Mouse (Mus musculus): ENCODE data around the gene Mylk2.

The Mylk2 gene

DNA sequence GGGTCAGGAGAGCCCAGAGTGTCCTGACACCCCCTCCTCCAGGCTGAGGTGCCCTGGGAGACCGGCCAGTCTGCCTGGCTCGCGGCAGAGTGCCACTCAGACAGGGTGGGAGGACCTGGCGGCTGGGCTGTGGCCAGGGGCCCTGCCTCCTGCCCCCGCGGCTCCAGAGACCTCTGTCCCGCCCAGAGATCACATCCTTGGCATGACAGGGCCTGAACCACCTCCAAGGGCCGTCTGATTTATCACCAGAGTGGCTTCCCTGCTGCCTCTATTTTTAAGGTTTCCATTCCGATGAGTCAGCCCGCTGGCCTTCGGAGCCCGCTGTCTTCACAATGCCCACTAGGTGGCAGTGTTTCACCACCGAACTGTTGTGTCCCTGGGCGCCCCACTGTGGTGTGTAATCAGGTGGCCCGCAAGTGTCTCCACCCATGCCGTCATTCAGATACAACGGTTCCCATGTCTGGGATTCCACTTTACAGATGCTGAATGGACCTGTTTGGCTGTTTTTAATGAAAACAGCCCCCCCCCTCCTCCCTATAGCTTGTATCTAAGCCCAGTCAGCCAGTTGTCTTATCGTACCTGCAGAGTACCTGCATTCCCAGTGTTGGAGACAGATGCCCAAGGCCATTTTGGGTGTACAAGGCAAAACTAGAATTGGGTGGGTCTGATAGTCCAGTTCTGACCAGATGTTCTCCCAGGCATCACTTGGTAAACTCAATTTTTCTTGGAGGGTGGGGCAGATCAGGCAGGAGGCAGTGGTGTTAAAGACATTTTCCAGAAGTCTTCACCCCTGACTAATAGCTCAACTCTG is 3.4 kb downstream of the Mylk2 start:
- DNase-seq (ENCODE audit: low read depth, low spot score), result peak; percentile 92

GRCm38 (mm10) chr2:152915453-152915852 is 4.3 kb downstream of the Mylk2 start:
- no peak for DNase-seq (ENCODE audit: low read depth, low spot score)

DNA sequence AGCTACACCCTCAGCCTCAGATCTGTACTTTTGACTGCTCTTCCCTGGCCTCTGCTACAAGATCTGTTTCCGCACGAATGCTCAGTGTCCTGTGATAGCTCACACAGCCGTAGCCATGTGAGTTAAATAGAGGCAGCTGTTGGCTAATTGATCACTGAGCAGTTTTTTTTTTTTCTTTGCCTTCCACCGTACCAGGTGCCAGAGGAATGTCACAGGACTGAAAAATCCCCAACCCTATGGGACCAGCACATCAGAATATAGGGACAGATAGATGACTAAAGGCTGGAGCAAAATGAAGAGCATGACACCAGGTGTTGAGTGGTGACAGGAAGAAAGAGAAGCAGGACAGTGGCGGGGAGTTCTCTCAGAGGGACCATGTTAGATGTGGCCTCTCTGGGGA is 5.0 kb downstream of the Mylk2 start:
- no peak for DNase-seq (ENCODE audit: low read depth, low spot score)

GRCm38 (mm10) chr2:152917671-152918070 is 6.5 kb downstream of the Mylk2 start:
- DNase-seq (ENCODE audit: low read depth, low spot score), result no peak

DNA sequence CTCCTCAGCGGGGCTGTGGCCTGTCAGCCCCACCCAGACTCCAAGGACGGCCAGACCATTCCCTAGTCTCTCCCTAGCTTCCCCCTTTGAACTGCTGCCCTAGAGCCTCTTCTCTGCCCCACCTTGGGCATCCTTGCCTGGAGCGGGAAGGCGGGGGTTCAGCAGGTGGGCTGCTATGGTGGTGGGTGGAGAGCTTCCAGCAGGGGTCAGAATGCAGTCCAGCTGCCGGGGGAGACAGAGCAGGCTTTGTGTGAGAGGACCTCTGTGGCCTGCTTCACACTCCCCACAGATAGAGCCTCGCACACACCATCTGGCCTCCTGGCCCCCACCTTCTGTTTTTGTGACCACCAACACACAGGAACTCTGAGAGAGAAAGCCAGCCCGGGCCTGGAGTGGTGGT is 11.2 kb downstream of the Mylk2 start:
- DNase-seq (ENCODE audit: low read depth, low spot score), result peak; percentile 52

DNA sequence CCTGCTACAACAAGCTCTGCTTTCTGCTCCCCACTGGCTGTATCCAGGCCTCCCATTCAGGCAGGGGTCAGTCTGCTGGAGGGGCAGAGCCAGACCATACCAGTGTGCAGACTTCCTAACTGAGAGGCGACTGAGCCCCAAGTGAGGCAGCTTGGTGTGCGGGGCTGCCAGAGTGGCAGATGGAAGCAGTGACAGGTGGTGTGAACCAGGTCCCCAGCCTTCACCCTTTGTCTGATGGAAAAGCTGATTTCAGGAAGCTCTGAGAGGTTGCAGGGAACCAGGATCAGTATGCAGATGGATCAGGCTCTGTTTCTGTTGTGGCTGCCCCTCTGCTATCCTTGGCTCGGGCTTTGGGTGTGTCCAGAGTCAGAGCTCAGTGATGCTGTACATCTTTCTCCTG is 12.5 kb downstream of the Mylk2 start:
- DNase-seq (ENCODE audit: low read depth, low spot score), result no peak

DNA sequence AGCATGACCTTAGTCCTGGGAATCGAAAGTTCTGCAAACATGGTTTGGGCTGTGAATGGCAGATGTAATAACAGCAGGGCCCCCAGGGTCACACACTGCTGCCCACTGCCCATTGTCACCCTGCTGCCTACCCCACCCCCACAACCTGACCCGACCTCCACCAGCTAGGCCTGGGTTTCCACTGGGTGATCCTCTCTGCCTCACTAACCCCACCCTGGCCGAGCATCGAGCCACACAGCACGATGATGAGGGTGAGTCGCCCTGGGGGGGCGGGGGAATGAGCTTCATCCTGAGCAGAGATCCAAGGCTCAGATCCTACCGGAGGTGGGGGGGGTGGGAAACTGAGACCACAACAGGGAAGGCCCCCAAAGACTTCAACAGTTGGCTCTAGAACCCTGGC is 13.0 kb downstream of the Mylk2 start:
- no peak for DNase-seq (ENCODE audit: low read depth, low spot score)

- DNase-seq (ENCODE audit: low read depth, low spot score), result no peak
These were observed 13.4 kb downstream of the Mylk2 start for GRCm38 (mm10) chr2:152924543-152924942.

GRCm38 (mm10) chr2:152925189-152925872 is 14.2 kb downstream of the Mylk2 start:
- peak; percentile 79 for DNase-seq (ENCODE audit: low read depth, low spot score)

DNA sequence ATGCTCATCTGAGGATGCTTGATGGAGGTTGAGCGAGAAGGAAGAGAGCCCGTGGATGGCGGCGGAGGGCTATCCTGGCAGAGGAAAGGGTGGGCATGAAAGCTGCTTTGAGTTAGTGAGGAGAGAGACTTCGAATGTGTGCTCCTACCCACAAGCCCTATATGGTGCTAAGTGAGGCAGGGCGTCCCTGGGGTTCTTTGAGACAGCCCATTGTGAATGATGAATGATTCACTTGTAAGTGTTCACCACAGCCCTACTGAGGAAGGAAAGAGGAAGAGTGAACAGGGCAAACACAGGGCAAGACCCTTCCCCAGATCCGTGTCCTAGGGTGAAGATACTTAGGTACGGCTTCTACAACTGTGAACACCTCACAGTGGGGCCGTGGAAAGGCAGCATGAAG is 15.7 kb downstream of the Mylk2 start:
- DNase-seq (ENCODE audit: low read depth, low spot score), result no peak

- DNase-seq (ENCODE audit: low read depth, low spot score), result no peak
These were observed 16.2 kb downstream of the Mylk2 start for GRCm38 (mm10) chr2:152927371-152927770.

DNA sequence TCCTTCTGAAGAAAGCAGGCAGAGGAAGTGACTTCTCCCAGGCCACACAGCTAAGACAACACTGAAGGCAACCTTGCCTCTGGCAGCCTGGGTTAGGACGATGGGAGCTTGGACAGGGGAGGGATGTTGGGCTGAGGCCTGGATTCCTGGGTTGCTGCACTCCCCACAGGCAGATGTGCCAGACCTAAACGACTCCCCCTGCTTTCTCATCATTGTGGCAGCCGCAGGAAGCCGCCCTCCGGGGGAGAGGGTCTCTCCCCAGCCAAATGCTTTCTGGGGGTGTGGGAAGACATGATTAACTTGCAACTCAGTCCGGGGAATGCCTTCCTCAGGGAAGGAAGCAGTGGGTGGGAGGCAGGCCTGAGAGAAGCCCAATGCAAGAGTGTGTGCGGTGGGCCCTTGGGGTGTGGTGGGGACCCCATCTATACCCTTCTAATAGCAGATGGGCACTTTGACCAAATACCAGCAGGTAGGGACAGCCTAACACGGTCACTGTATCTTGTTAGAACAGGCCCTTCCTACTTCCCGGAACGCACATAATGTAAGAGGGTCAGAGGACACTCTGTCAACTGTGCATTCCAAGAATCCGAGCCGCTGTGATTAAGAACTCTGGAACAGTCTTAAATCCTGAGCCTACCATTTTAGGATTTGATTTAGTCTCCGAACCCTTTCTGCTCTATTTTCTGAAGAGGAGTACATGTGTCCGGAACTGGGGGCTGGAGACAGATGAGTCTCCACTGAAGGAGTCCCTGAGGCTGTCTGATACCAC is 17.3 kb downstream of the Mylk2 start:
- no peak for DNase-seq (ENCODE audit: low read depth, low spot score)

GRCm38 (mm10) chr2:152928988-152929370 is 17.8 kb downstream of the Mylk2 start:
- DNase-seq (ENCODE audit: low read depth, low spot score), result no peak

- DNase-seq (ENCODE audit: low read depth, low spot score), result no peak
These were observed 19.1 kb downstream of the Mylk2 start for GRCm38 (mm10) chr2:152930276-152930675.

DNA sequence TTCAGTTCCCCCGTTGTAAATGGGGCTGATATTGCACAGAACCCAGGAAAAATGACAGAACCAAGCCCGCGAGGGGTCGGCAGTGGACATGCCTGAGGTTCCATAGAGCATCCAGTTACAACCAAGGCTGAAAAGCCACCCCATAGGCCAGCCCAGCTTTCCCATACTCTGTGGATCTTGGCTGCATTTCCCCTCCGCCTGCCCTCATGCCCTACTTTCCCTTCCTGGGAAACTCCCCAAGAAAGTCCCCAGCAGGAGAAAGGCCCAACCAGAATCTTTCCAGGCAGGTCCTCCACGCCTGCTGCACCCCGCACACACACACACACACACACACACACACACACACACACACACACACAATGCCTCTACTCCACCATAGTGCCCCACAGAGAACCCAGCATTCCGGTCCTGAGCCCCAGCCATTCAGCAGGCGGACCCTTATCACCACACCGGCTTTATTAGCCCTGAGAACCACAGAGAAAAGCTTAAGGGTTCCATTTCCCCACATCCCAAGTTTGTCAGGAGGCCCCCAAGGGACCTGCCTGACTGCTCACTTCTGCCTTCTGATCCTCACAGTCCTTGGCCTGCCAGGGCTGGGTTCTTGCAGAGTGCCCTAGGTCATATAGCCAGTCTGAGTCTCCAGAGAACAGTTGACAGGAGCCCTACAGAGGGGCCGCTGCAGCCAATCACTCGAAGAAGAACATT is 20.5 kb downstream of the Mylk2 start:
- no peak for DNase-seq (ENCODE audit: low read depth, low spot score)

- DNase-seq (ENCODE audit: low read depth, low spot score), result no peak
These were observed 21.9 kb downstream of the Mylk2 start, which contains the start of gene Foxs1 for GRCm38 (mm10) chr2:152933048-152933447. Gene Foxs1 (minus strand): TSS chr2:152933208.

- no peak for DNase-seq (ENCODE audit: low read depth, low spot score)
These were observed 22.5 kb downstream of the Mylk2 start for GRCm38 (mm10) chr2:152933614-152934013.

- no peak for DNase-seq (ENCODE audit: low read depth, low spot score)
These were observed 28.7 kb downstream of the Mylk2 start for GRCm38 (mm10) chr2:152939846-152940245.

DNA sequence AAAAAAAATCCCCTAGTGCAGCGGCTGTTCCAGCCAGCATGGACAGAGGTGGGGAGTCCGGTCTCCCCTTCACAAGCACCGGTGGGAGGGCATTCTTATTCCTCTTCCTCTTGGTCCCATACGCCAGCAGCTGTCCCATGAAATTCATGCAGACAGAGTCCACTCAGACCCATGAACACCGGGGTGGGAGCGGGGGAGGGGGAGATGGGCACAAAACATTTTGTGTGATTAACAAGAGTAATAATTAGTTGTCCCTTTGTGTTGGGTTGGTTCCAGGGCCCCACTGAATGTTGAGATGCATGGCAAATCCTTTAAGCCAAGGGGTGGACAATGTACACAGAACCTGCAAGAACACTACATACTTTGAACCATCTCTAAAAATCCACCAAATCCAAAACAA is 30.0 kb downstream of the Mylk2 start:
- DNase-seq (ENCODE audit: low read depth, low spot score), result no peak

DNA sequence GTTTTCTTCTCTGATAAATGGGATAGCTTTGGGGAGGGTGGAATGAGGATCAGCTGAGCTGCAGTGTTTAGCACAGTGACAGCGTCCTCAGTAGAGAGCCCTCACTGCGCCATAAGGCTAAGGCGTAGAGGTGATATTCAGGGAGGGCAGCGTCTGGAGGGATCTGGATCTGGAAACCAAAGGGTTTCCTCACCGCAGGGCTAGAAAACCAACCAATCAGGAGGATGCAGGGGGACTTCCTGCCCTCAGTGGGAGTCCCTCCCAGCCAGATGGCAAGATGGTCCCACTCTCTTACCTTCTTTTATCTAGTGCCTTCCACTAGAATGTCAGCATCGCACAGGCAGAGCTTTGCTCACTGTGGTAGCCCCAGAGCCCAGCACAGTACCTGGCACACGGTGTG is 30.6 kb downstream of the Mylk2 start:
- DNase-seq (ENCODE audit: low read depth, low spot score), result no peak

GRCm38 (mm10) chr2:152942898-152943515 is 31.9 kb downstream of the Mylk2 start:
- no peak for DNase-seq (ENCODE audit: low read depth, low spot score)

All from mesoderm, embryonic 11.5 days (tissue).